Mouse (Mus musculus) MN1 (cell line): ENCODE results near the gene Rab31.

Source experiments
- DNase-seq: peaks from one replicate; pipeline ENCODE4 v3.0.0-alpha.2; 2016; ENCODE audit warnings: low spot score

Gene Rab31

GRCm38 (mm10) chr17:65771951-65772934 lies at the start of gene Rab31:
Rab31 (minus strand) TSS chr17:65772752.
- DNase-seq = peak; percentile 81

GRCm38 (mm10) chr17:65820197-65820596 lies 47.6 kb upstream of the Rab31 start:
- DNase-seq = no peak

GRCm38 (mm10) chr17:65813763-65814162 lies 41.2 kb upstream of the Rab31 start:
- no peak for DNase-seq

- DNase-seq = no peak
Observed at GRCm38 (mm10) chr17:65811032-65811431, 38.5 kb upstream of the Rab31 start.

GRCm38 (mm10) chr17:65806416-65806815 lies 33.9 kb upstream of the Rab31 start:
- no peak for DNase-seq

GRCm38 (mm10) chr17:65805966-65806365 lies 33.4 kb upstream of the Rab31 start:
- DNase-seq = no peak

GRCm38 (mm10) chr17:65802026-65802425 lies 29.5 kb upstream of the Rab31 start:
- no peak for DNase-seq

- DNase-seq = no peak
Observed at GRCm38 (mm10) chr17:65800451-65800850, 27.9 kb upstream of the Rab31 start.

- no peak for DNase-seq
Observed at GRCm38 (mm10) chr17:65799353-65799752, 26.8 kb upstream of the Rab31 start.

GRCm38 (mm10) chr17:65798446-65798845 lies 25.9 kb upstream of the Rab31 start:
- DNase-seq = no peak

- no peak for DNase-seq
Observed at GRCm38 (mm10) chr17:65796056-65796455, 23.5 kb upstream of the Rab31 start.

- DNase-seq = no peak
Observed at GRCm38 (mm10) chr17:65794096-65794850, 21.7 kb upstream of the Rab31 start.

- no peak for DNase-seq
Observed at GRCm38 (mm10) chr17:65793307-65793930, 20.9 kb upstream of the Rab31 start.

GRCm38 (mm10) chr17:65791161-65791560 lies 18.6 kb upstream of the Rab31 start:
- peak; percentile 32 for DNase-seq

GRCm38 (mm10) chr17:65789576-65789975 lies 17.0 kb upstream of the Rab31 start:
- no peak for DNase-seq

- DNase-seq = peak; percentile 66
Observed at GRCm38 (mm10) chr17:65788542-65789291, 16.2 kb upstream of the Rab31 start.

GRCm38 (mm10) chr17:65787261-65787660 lies 14.7 kb upstream of the Rab31 start:
- no peak for DNase-seq

- DNase-seq = no peak
Observed at GRCm38 (mm10) chr17:65786225-65786624, 13.7 kb upstream of the Rab31 start.

- DNase-seq = no peak
Observed at GRCm38 (mm10) chr17:65785707-65786106, 13.2 kb upstream of the Rab31 start.

GRCm38 (mm10) chr17:65784610-65785140 lies 12.1 kb upstream of the Rab31 start:
- peak; percentile 46 for DNase-seq
